Mouse (Mus musculus) liver, embryonic 16.5 days (tissue): Measurements from ENCODE around the gene Bpi. TPM values are rescaled to one million over a fixed set of nuclear protein-coding genes. Genes with fewer than 3 reads are reported as not detected.

ENCODE experiments used
- ATAC-seq: fragments of 200-750 bp; cut with Nextera tagmentation; 2 replicates; pipeline ENCODE4 v1.8.0; 2017; ENCODE audit warnings: low read depth, mild to moderate bottlenecking, moderate number of reproducible peaks, moderate library complexity
- H3K27ac ChIP-seq: fragments of 300-500 bp; sonication (generic); 2 replicates; pipeline ENCODE4 v1.5.1; 2014; ENCODE audit warnings: mild to moderate bottlenecking, low read length
- H3K27me3 ChIP-seq: fragments of 300-500 bp; sonication (generic); 2 replicates; pipeline ENCODE4 v1.6.1; 2014; ENCODE audit warnings: low read depth, low read length, mixed read lengths; ENCODE audit not compliant: control insufficient read depth, insufficient read depth
- H3K36me3 ChIP-seq: fragments of 300-500 bp; sonication (generic); 2 replicates; pipeline ENCODE4 v1.6.1; 2014; ENCODE audit warnings: mild to moderate bottlenecking; ENCODE audit not compliant: control insufficient read depth, insufficient read depth
- H3K4me1 ChIP-seq: fragments of 300-500 bp; sonication (generic); 2 replicates; pipeline ENCODE4 v1.6.1; 2014; ENCODE audit warnings: low read depth, low read length, mixed read lengths; ENCODE audit not compliant: control insufficient read depth
- H3K4me2 ChIP-seq: fragments of 300-500 bp; sonication (generic); 2 replicates; pipeline ENCODE4 v1.6.1; 2014; ENCODE audit warnings: low read depth, low read length, mixed read lengths
- H3K4me3 ChIP-seq: fragments of 300-500 bp; sonication (generic); 2 replicates; pipeline ENCODE4 v1.5.1; 2014; ENCODE audit warnings: low read depth, mild to moderate bottlenecking, low read length
- H3K9ac ChIP-seq: fragments of 300-500 bp; sonication (generic); 2 replicates; pipeline ENCODE4 v1.6.1; 2014; ENCODE audit warnings: low read depth, low read length
- H3K9me3 ChIP-seq: fragments of 300-500 bp; sonication (generic); replicated peaks from 2 replicates; pipeline ENCODE4 v1.6.1; 2016; ENCODE audit warnings: low read length; ENCODE audit not compliant: control insufficient read depth
- WGBS: fragments of 180-500 bp; shearing (Covaris S2); extraction: QIAGEN DNeasy Blood & Tissue Kit; methylation state at CpG from one replicate; pipeline ENCODE4 v1.1.7; 2014; ENCODE audit not compliant: insufficient replicate concordance; 5-methylcytosine and 5-hydroxymethylcytosine counted together
- polyA plus RNA-seq: library from polyadenylated mRNA; unstranded; fragments of >200 nt; fragmentation: Nextera tagmentation; extraction: Ambion mirVana; gene quantifications from 2 replicates; pipeline ENCODE4 v1.2.1, GENCODE M21; 2015

Bpi gene
- polyA plus RNA-seq, 1 experiment from 2014 or later: not detected

- H3K36me3 ChIP-seq: no peaks in the 10 kb centered on the region
- ATAC-seq: peak; percentile 75
- no peaks in the 10 kb centered on the region for H3K9me3 ChIP-seq
- H3K27me3 ChIP-seq: no peaks in the 10 kb centered on the region
- H3K27ac ChIP-seq: 0 out of 2 replicates have a peak overlapping the region, but pooled peaks have one; percentile 34
- H3K4me3 ChIP-seq: no peak overlapping the region
- no peak overlapping the region for H3K9ac ChIP-seq
- 56% methylated on average over 6 of the region's 6 CpGs for WGBS
- H3K4me2 ChIP-seq: no peak overlapping the region
- peaks cover 10% of the 10 kb centered on the region for H3K4me1 ChIP-seq
These were observed 27.8 kb downstream of the Bpi start for GRCm38 (mm10) chr2:158285655-158286054.

- H3K36me3 ChIP-seq: no peaks in the 10 kb centered on the region
- H3K4me2 ChIP-seq: no peak overlapping the region
- ATAC-seq: no peak
- no peak overlapping the region for H3K9ac ChIP-seq
- 48% methylated on average over 9 of the region's 9 CpGs for WGBS
- H3K27me3 ChIP-seq: no peaks in the 10 kb centered on the region
- H3K4me1 ChIP-seq: no peaks in the 10 kb centered on the region
- no peak overlapping the region for H3K4me3 ChIP-seq
- no peak overlapping the region for H3K27ac ChIP-seq
- no peaks in the 10 kb centered on the region for H3K9me3 ChIP-seq
These were observed 37.8 kb downstream of the Bpi start for GRCm38 (mm10) chr2:158295700-158296099.

- no peaks in the 10 kb centered on the region for H3K27me3 ChIP-seq
- no peak overlapping the region for H3K9ac ChIP-seq
- H3K27ac ChIP-seq: no peak overlapping the region
- H3K4me1 ChIP-seq: no peaks in the 10 kb centered on the region; the same call in 1 of the 2 replicates
- H3K4me2 ChIP-seq: no peak overlapping the region
- no peaks in the 10 kb centered on the region for H3K9me3 ChIP-seq
- no peak for ATAC-seq
- no peaks in the 10 kb centered on the region for H3K36me3 ChIP-seq
- 67% methylated on average over 3 of the region's 3 CpGs for WGBS
- no peak overlapping the region for H3K4me3 ChIP-seq
These were observed 41.3 kb downstream of the Bpi start for GRCm38 (mm10) chr2:158299203-158299602.

GRCm38 (mm10) chr2:158299731-158300130 is 41.8 kb downstream of the Bpi start:
- no peaks in the 10 kb centered on the region for H3K27me3 ChIP-seq
- H3K4me2 ChIP-seq: no peak overlapping the region
- WGBS: 60% methylated on average over 4 of the region's 4 CpGs
- no peak overlapping the region for H3K4me3 ChIP-seq
- no peaks in the 10 kb centered on the region for H3K36me3 ChIP-seq
- no peak for ATAC-seq
- H3K4me1 ChIP-seq: no peaks in the 10 kb centered on the region; the same call in 1 of the 2 replicates
- H3K9ac ChIP-seq: no peak overlapping the region
- H3K9me3 ChIP-seq: no peaks in the 10 kb centered on the region
- no peak overlapping the region for H3K27ac ChIP-seq

GRCm38 (mm10) chr2:158302807-158303206 is 44.9 kb downstream of the Bpi start:
- Histone ChIP-seq H3K27ac (no peak overlapping the region), H3K27me3 (no peaks in the 10 kb centered on the region), H3K4me3 (no peak overlapping the region), H3K4me1 (peaks cover 4% of the 10 kb centered on the region; the same call in 1 of the 2 replicates), H3K9ac (no peak overlapping the region), H3K4me2 (no peak overlapping the region), H3K9me3 (no peaks in the 10 kb centered on the region), H3K36me3 (no peaks in the 10 kb centered on the region)
- WGBS: 58% methylated on average over 3 of the region's 3 CpGs
- ATAC-seq: peak; percentile 14; the same call in 1 of the 2 replicates

- Histone ChIP-seq H3K27me3 (no peaks in the 10 kb centered on the region), H3K9me3 (no peaks in the 10 kb centered on the region), H3K4me2 (peak within 1 kb of the TSS; percentile 46), H3K4me1 (peaks cover 4% of the 10 kb centered on the region), H3K4me3 (peak within 1 kb of the TSS; percentile 57), H3K27ac (peak within 1 kb of the TSS; percentile 86), H3K36me3 (no peaks in the 10 kb centered on the region), H3K9ac (peak within 1 kb of the TSS; percentile 54; the same call in 1 of the 2 replicates)
- ATAC-seq: peak; percentile 85
- WGBS: 20% methylated on average over 13 of the region's 13 CpGs
These were observed 48.2 kb downstream of the Bpi start, which contains the start of gene Lbp for GRCm38 (mm10) chr2:158305948-158306695. Lbp (plus strand) TSS chr2:158306493.

- WGBS: 9% methylated on average over 6 of the region's 6 CpGs
- H3K9ac ChIP-seq: peak overlapping the region; percentile 54; the same call in 1 of the 2 replicates
- H3K4me3 ChIP-seq: peak overlapping the region; percentile 57
- H3K4me2 ChIP-seq: peak overlapping the region; percentile 46
- H3K27me3 ChIP-seq: no peaks in the 10 kb centered on the region
- no peaks in the 10 kb centered on the region for H3K9me3 ChIP-seq
- H3K4me1 ChIP-seq: peaks cover 4% of the 10 kb centered on the region
- H3K36me3 ChIP-seq: no peaks in the 10 kb centered on the region
- ATAC-seq: peak; percentile 9; the same call in 1 of the 2 replicates
- H3K27ac ChIP-seq: peak overlapping the region; percentile 86
These were observed 48.8 kb downstream of the Bpi start for GRCm38 (mm10) chr2:158306696-158307049.

- peak overlapping the region; percentile 5; the same call in 1 of the 2 replicates for H3K9ac ChIP-seq
- H3K4me3 ChIP-seq: peak overlapping the region; percentile 57; the same call in 1 of the 2 replicates
- 55% methylated on average over 5 of the region's 5 CpGs for WGBS
- no peaks in the 10 kb centered on the region for H3K9me3 ChIP-seq
- no peak overlapping the region for H3K27ac ChIP-seq
- H3K36me3 ChIP-seq: no peaks in the 10 kb centered on the region
- no peak for ATAC-seq
- H3K4me1 ChIP-seq: peaks cover 4% of the 10 kb centered on the region
- peak overlapping the region; percentile 46; the same call in 1 of the 2 replicates for H3K4me2 ChIP-seq
- no peaks in the 10 kb centered on the region for H3K27me3 ChIP-seq
These were observed 50.4 kb downstream of the Bpi start for GRCm38 (mm10) chr2:158308276-158308675.

- 38% methylated on average over 1 of the region's 1 CpGs for WGBS
These were observed 55.2 kb downstream of the Bpi start for GRCm38 (mm10) chr2:158313089-158313488.

More at GRCm38 (mm10) chr2:158313089-158313488, 55.2 kb downstream of the Bpi start:
- Histone ChIP-seq H3K9ac (no peak overlapping the region), H3K36me3 (no peaks in the 10 kb centered on the region), H3K4me2 (no peak overlapping the region), H3K27ac (no peak overlapping the region), H3K4me1 (no peaks in the 10 kb centered on the region; the same call in none of the 2 replicates), H3K4me3 (no peak overlapping the region), H3K27me3 (no peaks in the 10 kb centered on the region), H3K9me3 (no peaks in the 10 kb centered on the region)
- no peak for ATAC-seq
